Mouse (Mus musculus) cortical plate, adult 2 months (tissue): ENCODE results near the gene Mrps23. TPM values are rescaled to one million over a fixed set of nuclear protein-coding genes. Genes with fewer than 3 reads are reported as not detected.
A peak's percentile ranks its signal among the peaks of the same experiment; 100 is the strongest.
"Not testable (repeated sequence)": the region's sequence is repeated elsewhere in the genome, so short reads cannot be mapped to it uniquely, and the experiment has no call there.

Experiments used
- H3K27ac ChIP-seq: fragments of 200-500 bp; 2 replicates; pipeline ENCODE4 v1.5.1; 2012; ENCODE audit warnings: low read length, control low read depth, inconsistent platforms; ENCODE audit not compliant: insufficient read depth
- H3K4me1 ChIP-seq: fragments of 200-500 bp; 2 replicates; pipeline ENCODE4 v1.6.1; 2011; ENCODE audit warnings: low read length; ENCODE audit not compliant: control insufficient read depth, insufficient read depth
- H3K4me3 ChIP-seq: fragments of 200-500 bp; 2 replicates; pipeline ENCODE4 v1.5.1; 2011; ENCODE audit warnings: mild to moderate bottlenecking, low read length, control low read depth; ENCODE audit not compliant: insufficient read depth
- CTCF ChIP-seq: fragments of 200-500 bp; IDR thresholded peaks from 2 replicates; pipeline ENCODE4 v1.5.1; 2011; ENCODE audit warnings: mild to moderate bottlenecking, control low read depth, low read length; ENCODE audit not compliant: insufficient read depth; ENCODE audit errors: extremely low read depth
- POLR2A ChIP-seq: fragments of 200-500 bp; IDR thresholded peaks from 2 replicates; pipeline ENCODE4 v1.6.1; 2011; ENCODE audit warnings: mild to moderate bottlenecking, low read length, control low read depth; ENCODE audit not compliant: insufficient read depth; ENCODE audit errors: extremely low read depth
- polyA plus RNA-seq: library from polyadenylated mRNA; depleted of rRNA; stranded (reverse); fragments of >200 nt; gene quantifications from 2 replicates; pipeline ENCODE4 v1.2.3, GENCODE M21; 2012

The Mrps23 gene
- polyA plus RNA-seq, 1 experiment = 68.8 TPM

- TF ChIP-seq CTCF (no peak), POLR2A (no peak)
These were observed 2.1 kb upstream of the Mrps23 start for GRCm38 (mm10) chr11:88202077-88202476.

GRCm38 (mm10) chr11:88204593-88205368 lies 593 bp downstream of the Mrps23 start:
- Histone ChIP-seq H3K4me1 (peaks cover 4% of the 10 kb centered on the region), H3K4me3 (peak overlapping the region; percentile 70), H3K27ac (no peak overlapping the region; the same call in 1 of the 2 replicates)
- TF ChIP-seq CTCF = no peak
- no peak for TF ChIP-seq POLR2A

More at GRCm38 (mm10) chr11:88202077-88202476, 2.1 kb upstream of the Mrps23 start:
- H3K4me3 ChIP-seq = no peak overlapping the region
- H3K4me1 ChIP-seq = peaks cover 4% of the 10 kb centered on the region; the same call in 1 of the 2 replicates
- H3K27ac ChIP-seq = no peak overlapping the region

GRCm38 (mm10) chr11:88206576-88206975 lies 2.4 kb downstream of the Mrps23 start:
- not testable (repeated sequence) for H3K4me3 ChIP-seq, H3K27ac ChIP-seq, H3K4me1 ChIP-seq

- Histone ChIP-seq H3K4me3 (no peak overlapping the region), H3K4me1 (peaks cover 4% of the 10 kb centered on the region), H3K27ac (no peak overlapping the region)
- TF ChIP-seq CTCF = no peak
- TF ChIP-seq POLR2A = no peak
These were observed 3.5 kb downstream of the Mrps23 start for GRCm38 (mm10) chr11:88207697-88208096.

- no peaks in the 10 kb centered on the region; the same call in 1 of the 2 replicates for H3K4me1 ChIP-seq
- H3K4me3 ChIP-seq = no peak overlapping the region
- no peak overlapping the region for H3K27ac ChIP-seq
- TF ChIP-seq CTCF (no peak), POLR2A (no peak)
These were observed 7.8 kb downstream of the Mrps23 start for GRCm38 (mm10) chr11:88211824-88212582.

- no peak overlapping the region for H3K27ac ChIP-seq
- no peak for TF ChIP-seq CTCF
- no peak for TF ChIP-seq POLR2A
- H3K4me1 ChIP-seq = no peaks in the 10 kb centered on the region; the same call in 1 of the 2 replicates
- H3K4me3 ChIP-seq = no peak overlapping the region
These were observed 9.6 kb downstream of the Mrps23 start for GRCm38 (mm10) chr11:88213757-88214156.

- Histone ChIP-seq H3K4me1 (no peaks in the 10 kb centered on the region), H3K4me3 (peak overlapping the region; percentile 21), H3K27ac (no peak overlapping the region)
- TF ChIP-seq CTCF (no peak), POLR2A (peak; percentile 76)
These were observed 11.0 kb downstream of the Mrps23 start for GRCm38 (mm10) chr11:88214881-88215831.

GRCm38 (mm10) chr11:88216231-88216685 lies 12.1 kb downstream of the Mrps23 start:
- Histone ChIP-seq H3K4me3 (peak overlapping the region; percentile 23), H3K27ac (no peak overlapping the region), H3K4me1 (no peaks in the 10 kb centered on the region)
- no peak for TF ChIP-seq POLR2A
- peak; percentile 93 for TF ChIP-seq CTCF

GRCm38 (mm10) chr11:88218155-88218554 lies 14.0 kb downstream of the Mrps23 start:
- Histone ChIP-seq H3K4me1 (no peaks in the 10 kb centered on the region), H3K4me3 (no peak overlapping the region)
- TF ChIP-seq POLR2A (no peak), CTCF (no peak)

More at GRCm38 (mm10) chr11:88218155-88218554, 14.0 kb downstream of the Mrps23 start:
- H3K27ac ChIP-seq = no peak overlapping the region
